Mouse (Mus musculus) embryonic facial prominence, embryonic 12.5 days (tissue): ENCODE data around the gene Procr. TPM values are rescaled to one million over a fixed set of nuclear protein-coding genes. Genes with fewer than 3 reads are reported as not detected.
A peak's percentile ranks its signal among the peaks of the same experiment; 100 is the strongest.

Experiments used
- ATAC-seq: fragments of 200-750 bp; cut with Nextera tagmentation; 2 replicates; pipeline ENCODE4 v1.8.0; 2017; ENCODE audit not compliant: insufficient number of reproducible peaks, insufficient read depth, low FRiP score, low TSS enrichment
- H3K27ac ChIP-seq: fragments of 300-500 bp; sonication (generic); 2 replicates; pipeline ENCODE4 v1.5.1; 2016; ENCODE audit warnings: mild to moderate bottlenecking
- H3K27me3 ChIP-seq: fragments of 300-500 bp; sonication (generic); 2 replicates; pipeline ENCODE4 v1.6.1; 2016; ENCODE audit warnings: mild to moderate bottlenecking, moderate library complexity
- H3K36me3 ChIP-seq: fragments of 300-500 bp; sonication (generic); 2 replicates; pipeline ENCODE4 v1.6.1; 2016; ENCODE audit warnings: mild to moderate bottlenecking
- H3K4me1 ChIP-seq: fragments of 300-500 bp; sonication (generic); 2 replicates; pipeline ENCODE4 v1.6.1; 2016
- H3K4me2 ChIP-seq: fragments of 300-500 bp; sonication (generic); replicated peaks from 2 replicates; pipeline ENCODE4 v1.6.1; 2016; ENCODE audit warnings: mild to moderate bottlenecking, moderate library complexity
- H3K4me3 ChIP-seq: fragments of 300-500 bp; sonication (generic); 2 replicates; pipeline ENCODE4 v1.5.1; 2016; ENCODE audit warnings: mild to moderate bottlenecking
- H3K9ac ChIP-seq: fragments of 300-500 bp; sonication (generic); 2 replicates; pipeline ENCODE4 v1.6.1; 2016; ENCODE audit warnings: mild to moderate bottlenecking, moderate library complexity
- H3K9me3 ChIP-seq: fragments of 300-500 bp; sonication (generic); 2 replicates; pipeline ENCODE4 v1.6.1; 2016; ENCODE audit warnings: mild to moderate bottlenecking, moderate library complexity
- WGBS: fragments of 180-500 bp; shearing (Covaris S2); methylation state at CpG from one replicate; pipeline ENCODE4 v1.1.7; 2016; 5-methylcytosine and 5-hydroxymethylcytosine counted together
- polyA plus RNA-seq: library from polyadenylated mRNA; unstranded; fragments of >200 nt; fragmentation: Nextera tagmentation; extraction: Ambion mirVana; gene quantifications from 2 replicates; pipeline ENCODE4 v1.2.1, GENCODE M21; 2016

The Procr gene
- polyA plus RNA-seq, 1 experiment from 2014 or later, result 3.6 TPM

DNA sequence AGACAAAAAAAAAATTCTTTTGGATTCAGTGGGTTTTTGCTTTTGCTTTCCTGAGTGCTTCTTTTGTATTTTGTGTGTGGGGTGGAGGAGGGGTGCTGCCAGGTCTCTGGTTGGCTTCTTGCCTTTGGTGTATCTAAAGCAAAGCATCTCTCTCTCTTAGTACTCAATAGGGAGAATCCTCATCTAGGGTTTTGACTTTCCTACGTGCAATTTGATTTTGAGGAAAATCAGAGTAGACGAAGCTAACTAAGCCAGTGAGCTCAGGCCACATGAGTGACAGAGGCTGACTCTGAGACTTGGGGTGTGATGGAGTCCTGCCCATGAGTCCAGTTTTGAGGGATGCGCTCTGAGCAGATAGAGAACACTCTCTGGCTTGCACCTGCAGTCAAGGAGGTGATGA lies 28.6 kb downstream of the Procr start:
- H3K9ac ChIP-seq, result no peak overlapping the region
- no peak overlapping the region for H3K4me2 ChIP-seq
- H3K9me3 ChIP-seq, result no peaks in the 10 kb centered on the region
- H3K4me1 ChIP-seq, result peaks cover 4% of the 10 kb centered on the region; the same call in 1 of the 2 replicates
- 79% methylated on average over 3 of the region's 3 CpGs for WGBS
- H3K36me3 ChIP-seq, result no peaks in the 10 kb centered on the region
- ATAC-seq, result no peak
- peaks cover 26% of the 10 kb centered on the region for H3K27me3 ChIP-seq
- no peak overlapping the region for H3K27ac ChIP-seq
- no peak overlapping the region for H3K4me3 ChIP-seq

GRCm38 (mm10) chr2:155784534-155784933 lies 33.6 kb downstream of the Procr start:
- H3K4me3 ChIP-seq, result no peak overlapping the region
- no peaks in the 10 kb centered on the region for H3K27me3 ChIP-seq
- no peak overlapping the region for H3K4me2 ChIP-seq
- no peaks in the 10 kb centered on the region for H3K9me3 ChIP-seq
- no peak overlapping the region for H3K27ac ChIP-seq
- no peak for ATAC-seq
- no peaks in the 10 kb centered on the region for H3K4me1 ChIP-seq
- H3K9ac ChIP-seq, result no peak overlapping the region
- no peaks in the 10 kb centered on the region for H3K36me3 ChIP-seq
- 75% methylated on average over 6 of the region's 6 CpGs for WGBS

GRCm38 (mm10) chr2:155786905-155787304 lies 36.0 kb downstream of the Procr start:
- Histone ChIP-seq H3K27ac (no peak overlapping the region), H3K4me2 (no peak overlapping the region), H3K4me1 (no peaks in the 10 kb centered on the region), H3K36me3 (no peaks in the 10 kb centered on the region), H3K4me3 (no peak overlapping the region), H3K9me3 (no peaks in the 10 kb centered on the region), H3K27me3 (no peaks in the 10 kb centered on the region), H3K9ac (no peak overlapping the region)
- ATAC-seq, result no peak
- 70% methylated on average over 5 of the region's 5 CpGs for WGBS

DNA sequence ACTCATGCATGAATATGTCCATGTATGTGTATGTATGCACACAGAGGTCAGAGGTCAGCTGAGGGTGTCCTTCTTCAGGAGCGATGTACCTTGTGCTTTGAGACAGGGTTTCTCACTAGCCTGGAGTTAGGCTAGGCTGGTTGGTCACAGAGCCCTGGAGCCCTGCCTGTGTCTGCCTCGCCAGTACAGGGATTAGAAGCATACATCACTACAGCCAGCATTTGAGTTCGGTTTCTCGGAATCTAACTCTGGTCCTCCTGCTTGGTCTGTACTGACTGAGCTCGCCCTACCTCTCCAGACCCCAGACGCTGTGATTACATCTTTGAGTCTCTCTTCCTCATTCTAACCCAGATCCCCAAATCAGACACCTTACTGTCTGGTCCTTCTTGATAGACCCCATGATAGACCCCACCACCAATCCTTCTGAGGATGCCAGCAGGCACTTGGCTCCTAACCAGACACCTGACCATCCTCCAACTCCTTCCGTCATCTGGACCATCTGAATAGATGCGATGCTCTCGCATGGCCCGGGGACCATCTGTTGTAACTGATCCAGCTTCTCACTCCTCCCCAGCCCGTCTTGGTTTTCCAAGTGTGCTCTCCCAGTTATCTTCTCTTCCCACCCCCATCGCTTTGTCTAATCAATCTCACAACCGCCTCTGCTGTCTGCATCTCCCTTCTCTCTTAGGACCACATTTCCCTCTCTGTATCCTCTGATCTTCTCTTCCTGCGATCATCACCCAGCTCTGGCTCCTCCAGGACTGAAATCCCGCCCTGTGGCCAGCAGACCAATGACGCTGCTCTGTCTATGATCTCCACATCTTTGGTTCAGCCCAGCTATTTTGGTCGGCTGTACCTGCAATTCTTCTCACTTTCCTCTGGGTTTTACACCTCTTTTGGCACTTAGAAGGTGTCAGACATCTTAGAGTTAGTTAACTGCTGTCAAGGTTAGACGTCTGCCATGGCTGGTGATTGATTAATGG lies 37.3 kb downstream of the Procr start:
- ATAC-seq, result no peak
- Histone ChIP-seq H3K27me3 (no peaks in the 10 kb centered on the region), H3K4me1 (no peaks in the 10 kb centered on the region), H3K4me3 (no peak overlapping the region), H3K9ac (no peak overlapping the region), H3K9me3 (no peaks in the 10 kb centered on the region), H3K36me3 (no peaks in the 10 kb centered on the region), H3K27ac (no peak overlapping the region), H3K4me2 (no peak overlapping the region)
- WGBS, result 75% methylated on average over 18 of the region's 18 CpGs

DNA sequence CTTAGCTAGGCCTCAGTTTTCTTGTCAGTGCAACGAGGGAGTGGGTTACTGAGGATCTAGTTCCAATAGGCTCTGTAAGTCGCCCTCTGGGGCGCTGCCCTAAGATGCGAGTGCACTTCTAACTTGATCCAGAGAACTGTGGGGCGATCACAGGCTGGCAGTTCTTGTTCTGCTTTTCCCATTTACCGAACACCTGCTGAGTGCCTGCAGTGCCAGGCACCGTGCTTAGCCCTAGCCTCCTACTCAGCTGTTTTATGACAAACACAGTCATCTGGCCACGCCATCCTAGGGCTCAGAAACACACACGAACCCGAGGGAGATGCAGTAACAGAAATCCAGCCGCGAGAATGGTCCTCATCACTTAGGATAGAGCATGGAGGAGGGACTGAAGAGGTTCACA lies 42.0 kb downstream of the Procr start:
- Histone ChIP-seq H3K4me3 (no peak overlapping the region), H3K4me2 (peak overlapping the region; percentile 4; the same call in 1 of the 2 replicates)
- no peak for ATAC-seq

DNA sequence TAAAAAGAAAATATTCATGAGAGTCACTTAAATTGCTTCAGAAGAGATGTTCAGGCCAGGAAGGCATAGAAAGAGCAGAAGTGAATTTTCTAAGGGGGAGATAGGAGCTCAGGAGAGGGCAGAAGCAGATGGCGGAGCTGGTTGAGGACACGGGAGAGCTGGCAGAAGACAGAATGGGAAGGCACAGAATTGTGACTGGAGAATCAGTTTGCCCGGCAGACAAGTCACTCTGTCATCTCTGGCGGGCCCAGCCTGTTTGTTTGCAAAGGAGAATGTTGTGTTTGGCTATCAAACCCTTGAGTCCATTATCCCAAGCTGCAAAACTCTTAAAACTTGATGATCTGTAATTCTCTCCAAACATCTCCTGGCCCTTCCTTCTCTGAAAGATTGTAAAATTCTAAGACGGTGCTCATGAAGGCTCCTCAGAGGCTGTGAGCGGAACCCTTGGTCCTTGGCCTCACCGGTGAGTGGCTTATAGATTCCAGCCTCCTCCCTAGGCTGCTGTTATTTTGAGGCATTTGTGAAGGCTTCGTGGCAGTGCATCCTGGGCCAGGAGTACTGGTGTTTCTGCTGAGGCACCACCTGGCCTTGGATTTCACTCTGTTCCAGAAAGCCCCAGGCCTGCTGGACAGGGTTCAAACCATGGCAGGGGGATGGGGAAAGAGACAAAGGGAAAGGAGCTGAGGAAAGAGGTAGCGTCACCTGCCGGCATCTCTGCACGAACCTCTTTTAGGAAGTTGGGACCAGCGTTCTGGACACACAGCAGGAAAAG lies 43.9 kb downstream of the Procr start:
- no peak for ATAC-seq
- Histone ChIP-seq H3K4me3 (no peak overlapping the region), H3K9ac (no peak overlapping the region), H3K27ac (no peak overlapping the region), H3K4me2 (no peak overlapping the region), H3K27me3 (0 out of 2 replicates have a peak, but pooled peaks cover 3% of the 10 kb centered on the region), H3K9me3 (no peaks in the 10 kb centered on the region), H3K4me1 (no peaks in the 10 kb centered on the region), H3K36me3 (no peaks in the 10 kb centered on the region)
- 86% methylated on average over 12 of the region's 12 CpGs for WGBS

More for the DNA sequence above, 42.0 kb downstream of the Procr start:
- Histone ChIP-seq H3K27me3 (no peaks in the 10 kb centered on the region), H3K9me3 (no peaks in the 10 kb centered on the region), H3K27ac (no peak overlapping the region), H3K9ac (no peak overlapping the region), H3K4me1 (no peaks in the 10 kb centered on the region), H3K36me3 (no peaks in the 10 kb centered on the region)
- WGBS, result 27% methylated on average over 12 of the region's 12 CpGs

GRCm38 (mm10) chr2:155798613-155799012 lies 47.7 kb downstream of the Procr start:
- no peaks in the 10 kb centered on the region for H3K4me1 ChIP-seq
- no peak overlapping the region for H3K4me3 ChIP-seq
- H3K9ac ChIP-seq, result no peak overlapping the region
- H3K4me2 ChIP-seq, result no peak overlapping the region
- H3K27me3 ChIP-seq, result 0 out of 2 replicates have a peak, but pooled peaks cover 3% of the 10 kb centered on the region
- H3K9me3 ChIP-seq, result no peaks in the 10 kb centered on the region
- no peak for ATAC-seq
- H3K27ac ChIP-seq, result no peak overlapping the region
- H3K36me3 ChIP-seq, result no peaks in the 10 kb centered on the region
- whole genome bisulfite sequencing, result 57% methylated on average over 3 of the region's 3 CpGs

- Histone ChIP-seq H3K27ac (no peak overlapping the region), H3K36me3 (no peaks in the 10 kb centered on the region), H3K4me3 (no peak overlapping the region), H3K4me1 (no peaks in the 10 kb centered on the region), H3K9me3 (no peaks in the 10 kb centered on the region), H3K27me3 (0 out of 2 replicates have a peak, but pooled peaks cover 7% of the 10 kb centered on the region), H3K9ac (no peak overlapping the region), H3K4me2 (no peak overlapping the region)
- ATAC-seq, result no peak
- WGBS, result 54% methylated on average over 3 of the region's 3 CpGs
Measured at GRCm38 (mm10) chr2:155802761-155803160, 51.8 kb downstream of the Procr start.

DNA sequence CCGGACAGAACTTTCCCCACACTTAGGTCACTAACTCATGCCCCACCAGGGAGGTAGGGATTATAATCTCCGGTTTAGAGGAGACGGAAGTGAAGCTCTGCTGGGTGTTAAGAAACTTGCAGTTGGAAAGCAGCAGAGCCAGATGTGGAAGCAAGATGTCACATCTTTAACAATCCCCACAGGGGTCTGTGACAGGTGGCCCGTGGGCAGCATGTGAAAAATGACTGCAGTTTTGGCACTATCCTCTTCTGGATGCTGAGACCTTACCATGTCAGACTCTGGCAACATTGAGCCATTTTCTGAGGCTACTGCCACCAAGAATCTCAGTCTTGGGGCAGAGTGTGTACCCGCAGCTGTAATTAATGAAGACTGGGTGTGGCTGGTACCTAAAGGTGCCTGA lies 53.1 kb downstream of the Procr start:
- H3K4me3 ChIP-seq, result no peak overlapping the region
- H3K9me3 ChIP-seq, result no peaks in the 10 kb centered on the region
- H3K27ac ChIP-seq, result no peak overlapping the region
- no peaks in the 10 kb centered on the region for H3K36me3 ChIP-seq
- H3K9ac ChIP-seq, result no peak overlapping the region
- H3K27me3 ChIP-seq, result 0 out of 2 replicates have a peak, but pooled peaks cover 4% of the 10 kb centered on the region
- 78% methylated on average over 5 of the region's 5 CpGs for WGBS
- no peak overlapping the region for H3K4me2 ChIP-seq
- no peaks in the 10 kb centered on the region for H3K4me1 ChIP-seq
- no peak for ATAC-seq
